Mouse (Mus musculus) stomach, embryonic 14.5 days (tissue): Measurements from ENCODE around the gene Gm3409. TPM values are rescaled to one million over a fixed set of nuclear protein-coding genes. Genes with fewer than 3 reads are reported as not detected.
"Not testable (repeated sequence)": the region's sequence is repeated elsewhere in the genome, so short reads cannot be mapped to it uniquely, and the experiment has no call there.

ENCODE experiments used
- ATAC-seq: fragments of 200-750 bp; cut with Nextera tagmentation; 2 replicates; pipeline ENCODE4 v1.8.0; 2017; ENCODE audit warnings: low read depth, moderate TSS enrichment; ENCODE audit not compliant: insufficient number of reproducible peaks, insufficient read depth, low FRiP score
- H3K27ac ChIP-seq: fragments of 300-500 bp; sonication (generic); 2 replicates; pipeline ENCODE4 v1.5.1; 2014; ENCODE audit warnings: mild to moderate bottlenecking, low read length, moderate library complexity, mixed read lengths
- H3K27me3 ChIP-seq: fragments of 300-500 bp; sonication (generic); 2 replicates; pipeline ENCODE4 v1.6.1; 2014; ENCODE audit warnings: low read length, control low read depth, mixed read lengths; ENCODE audit not compliant: control insufficient read depth, insufficient read depth
- H3K36me3 ChIP-seq: fragments of 300-500 bp; sonication (generic); 2 replicates; pipeline ENCODE4 v1.6.1; 2014; ENCODE audit warnings: mild to moderate bottlenecking, control low read depth, low read length, moderate library complexity, mixed read lengths; ENCODE audit not compliant: control insufficient read depth, insufficient read depth
- H3K4me1 ChIP-seq: fragments of 300-500 bp; sonication (generic); 2 replicates; pipeline ENCODE4 v1.6.1; 2014; ENCODE audit warnings: low read length, control low read depth, mixed read lengths; ENCODE audit not compliant: control insufficient read depth, insufficient read depth
- H3K4me2 ChIP-seq: fragments of 300-500 bp; sonication (generic); replicated peaks from 2 replicates; pipeline ENCODE4 v1.6.1; 2014; ENCODE audit warnings: low read depth, low read length, control low read depth
- H3K4me3 ChIP-seq: fragments of 300-500 bp; sonication (generic); 2 replicates; pipeline ENCODE4 v1.5.1; 2014; ENCODE audit warnings: low read depth, low read length, control low read depth
- H3K9ac ChIP-seq: fragments of 300-500 bp; sonication (generic); replicated peaks from 2 replicates; pipeline ENCODE4 v1.6.1; 2014; ENCODE audit warnings: low read depth, mild to moderate bottlenecking, control low read depth, low read length, moderate library complexity, mixed read lengths
- H3K9me3 ChIP-seq: fragments of 300-500 bp; sonication (generic); 2 replicates; pipeline ENCODE4 v1.6.1; 2016; ENCODE audit warnings: low read depth, low read length, control low read depth; ENCODE audit not compliant: control insufficient read depth
- WGBS: fragments of 180-500 bp; shearing (Covaris S2); extraction: QIAGEN DNeasy Blood & Tissue Kit; methylation state at CpG from one replicate; pipeline ENCODE4 v1.1.7; 2014; 5-methylcytosine and 5-hydroxymethylcytosine counted together
- polyA plus RNA-seq: library from polyadenylated mRNA; unstranded; fragments of >200 nt; fragmentation: Nextera tagmentation; extraction: Ambion mirVana; gene quantifications from 2 replicates; pipeline ENCODE4 v1.2.1, GENCODE M21; 2014

Gene Gm3409
- polyA plus RNA-seq, 1 experiment from 2014 or later, result not detected

- not testable (repeated sequence) for H3K4me3 ChIP-seq, ATAC-seq
- WGBS, result 77% methylated on average over 6 of the region's 6 CpGs
Measured at GRCm38 (mm10) chr5:146570179-146570578, 32.7 kb downstream of the Gm3409 start.

GRCm38 (mm10) chr5:146571830-146572734 is 34.6 kb downstream of the Gm3409 start:
- H3K27ac ChIP-seq, ATAC-seq, H3K4me1 ChIP-seq, H3K4me3 ChIP-seq, H3K27me3 ChIP-seq, H3K9ac ChIP-seq, H3K36me3 ChIP-seq, H3K9me3 ChIP-seq, H3K4me2 ChIP-seq: not testable (repeated sequence)
- WGBS, result 68% methylated on average over 6 of the region's 6 CpGs

More at GRCm38 (mm10) chr5:146570179-146570578, 32.7 kb downstream of the Gm3409 start:
- not testable (repeated sequence) for H3K4me2 ChIP-seq, H3K9ac ChIP-seq, H3K27me3 ChIP-seq, H3K36me3 ChIP-seq, H3K27ac ChIP-seq, H3K4me1 ChIP-seq, H3K9me3 ChIP-seq

- H3K9ac ChIP-seq, H3K27ac ChIP-seq, H3K27me3 ChIP-seq, H3K4me2 ChIP-seq, H3K36me3 ChIP-seq, H3K4me1 ChIP-seq, H3K9me3 ChIP-seq, H3K4me3 ChIP-seq, ATAC-seq: not testable (repeated sequence)
- 92% methylated on average over 4 of the region's 4 CpGs for WGBS
Measured at GRCm38 (mm10) chr5:146572735-146573042, 35.2 kb downstream of the Gm3409 start.

- ATAC-seq, result no peak
- Histone ChIP-seq H3K27ac (no peak overlapping the region), H3K27me3 (no peaks in the 10 kb centered on the region), H3K36me3 (no peaks in the 10 kb centered on the region), H3K4me3 (no peak overlapping the region), H3K9me3 (no peaks in the 10 kb centered on the region), H3K9ac (no peak overlapping the region), H3K4me1 (no peaks in the 10 kb centered on the region), H3K4me2 (no peak overlapping the region)
- WGBS, result 92% methylated on average over 3 of the region's 3 CpGs
Measured at GRCm38 (mm10) chr5:146576668-146577067, 39.2 kb downstream of the Gm3409 start.

GRCm38 (mm10) chr5:146584156-146584477 is 46.7 kb downstream of the Gm3409 start:
- ATAC-seq, result no peak
- WGBS, result 8% methylated on average over 10 of the region's 10 CpGs
- no peaks in the 10 kb centered on the region for H3K36me3 ChIP-seq

GRCm38 (mm10) chr5:146584478-146585306 is 47.2 kb downstream of the Gm3409 start, which contains the start of gene Gpr12:
Gpr12 (minus strand) TSS chr5:146585239.
- H3K27me3 ChIP-seq, result peaks cover 30% of the 10 kb centered on the region
- H3K27ac ChIP-seq, result no peak within 1 kb of the TSS
- H3K4me3 ChIP-seq, result peak within 1 kb of the TSS; percentile 44
- no peaks in the 10 kb centered on the region for H3K9me3 ChIP-seq
- 0 out of 2 replicates have a peak, but pooled peaks cover 4% of the 10 kb centered on the region for H3K4me1 ChIP-seq
- no peaks in the 10 kb centered on the region for H3K36me3 ChIP-seq
- no peak within 1 kb of the TSS for H3K9ac ChIP-seq
- peak; percentile 56; the same call in 1 of the 2 replicates for ATAC-seq
- under 1% methylated on average over 64 of the region's 64 CpGs for WGBS
- H3K4me2 ChIP-seq, result peak within 1 kb of the TSS; percentile 98

More at GRCm38 (mm10) chr5:146584156-146584477, 46.7 kb downstream of the Gm3409 start:
- peak overlapping the region; percentile 44 for H3K4me3 ChIP-seq
- H3K27ac ChIP-seq, result no peak overlapping the region
- no peaks in the 10 kb centered on the region for H3K9me3 ChIP-seq
- H3K4me1 ChIP-seq, result 0 out of 2 replicates have a peak, but pooled peaks cover 4% of the 10 kb centered on the region
- no peak overlapping the region for H3K9ac ChIP-seq
- peaks cover 30% of the 10 kb centered on the region for H3K27me3 ChIP-seq
- H3K4me2 ChIP-seq, result peak overlapping the region; percentile 98

- H3K9me3 ChIP-seq, result no peaks in the 10 kb centered on the region
- H3K9ac ChIP-seq, result no peak overlapping the region
- H3K27me3 ChIP-seq, result peaks cover 30% of the 10 kb centered on the region
- peak overlapping the region; percentile 44 for H3K4me3 ChIP-seq
- no peak overlapping the region for H3K27ac ChIP-seq
- 3% methylated on average over 10 of the region's 10 CpGs for WGBS
- peak overlapping the region; percentile 98 for H3K4me2 ChIP-seq
- no peak for ATAC-seq
- no peaks in the 10 kb centered on the region for H3K36me3 ChIP-seq
- 0 out of 2 replicates have a peak, but pooled peaks cover 4% of the 10 kb centered on the region for H3K4me1 ChIP-seq
Measured at GRCm38 (mm10) chr5:146585307-146585651, 47.8 kb downstream of the Gm3409 start.

- Histone ChIP-seq H3K9me3 (no peaks in the 10 kb centered on the region), H3K9ac (no peak overlapping the region), H3K4me1 (0 out of 2 replicates have a peak, but pooled peaks cover 4% of the 10 kb centered on the region), H3K27me3 (peaks cover 30% of the 10 kb centered on the region), H3K36me3 (no peaks in the 10 kb centered on the region), H3K4me2 (no peak overlapping the region), H3K4me3 (no peak overlapping the region), H3K27ac (no peak overlapping the region)
- WGBS, result 68% methylated on average over 8 of the region's 8 CpGs
- ATAC-seq, result no peak
Measured at GRCm38 (mm10) chr5:146586357-146587070, 49.1 kb downstream of the Gm3409 start.
